Mouse (Mus musculus) liver, embryonic 14.5 days (tissue): ENCODE results near the gene Mc1r.

ENCODE experiments used
- CTCF ChIP-seq: IDR thresholded peaks from 2 replicates; pipeline ENCODE4 v1.5.1; 2016; ENCODE audit warnings: antibody characterized with exemption, low read depth, control low read depth
- EP300 ChIP-seq: IDR thresholded peaks from 2 replicates; pipeline ENCODE4 v1.6.1; 2016; ENCODE audit warnings: antibody characterized with exemption, low read depth

GRCm38 (mm10) chr8:123407612-123408011, 705 bp downstream of the Mc1r start:
- TF ChIP-seq EP300, result no peak
- no peak for TF ChIP-seq CTCF
